Mouse (Mus musculus) myocyte (in vitro differentiated cells): ENCODE data around the gene Mon1a. TPM values are rescaled to one million over a fixed set of nuclear protein-coding genes. Genes with fewer than 3 reads are reported as not detected.
A peak's percentile ranks its signal among the peaks of the same experiment; 100 is the strongest.

Experiments
- H3K27me3 ChIP-seq: one replicate; pipeline ENCODE4 v1.6.1; 2011; ENCODE audit not compliant: control insufficient read depth, insufficient read depth, insufficient read length
- H3K36me3 ChIP-seq: one replicate; pipeline ENCODE4 v1.6.1; 2011; ENCODE audit not compliant: control insufficient read depth, insufficient read depth
- H3K4me2 ChIP-seq: one replicate; pipeline ENCODE4 v1.6.1; 2011; ENCODE audit warnings: low read depth, control low read depth
- H3K4me3 ChIP-seq: one replicate; pipeline ENCODE4 v1.5.1; 2011; ENCODE audit warnings: mild to moderate bottlenecking, control low read depth, moderate library complexity
- H3K79me2 ChIP-seq: one replicate; pipeline ENCODE4 v1.6.1; 2011; ENCODE audit not compliant: control insufficient read depth, insufficient read depth
- H3ac ChIP-seq: one replicate; pipeline ENCODE4 v1.6.1; 2011; ENCODE audit not compliant: control insufficient read depth, insufficient read length
- CEBPB ChIP-seq: IDR thresholded peaks from 2 replicates; pipeline ENCODE4 v1.6.1; 2011; ENCODE audit warnings: mild to moderate bottlenecking, moderate library complexity; ENCODE audit not compliant: poor library complexity, insufficient read depth, severe bottlenecking
- E2F4 ChIP-seq: IDR thresholded peaks from one replicate; pipeline ENCODE4 v1.6.1; 2011; ENCODE audit warnings: mild to moderate bottlenecking, control low read depth, moderate library complexity; ENCODE audit not compliant: insufficient read depth
- MAX ChIP-seq: IDR thresholded peaks from one replicate; pipeline ENCODE4 v1.6.1; 2011; ENCODE audit warnings: low read depth, mild to moderate bottlenecking, control low read depth
- MYOD1 ChIP-seq, 3 experiments: IDR thresholded peaks; one replicate each; pipeline ENCODE4 v1.6.1; 2011; ENCODE audit warnings: control low read depth in 2 of 3, low read depth in 2 of 3, mild to moderate bottlenecking in 2 of 3, moderate library complexity in 1 of 3; ENCODE audit not compliant: insufficient read length in 2 of 3, control insufficient read depth in 1 of 3
- MYOG ChIP-seq, 3 experiments: IDR thresholded peaks; one replicate each; pipeline ENCODE4 v1.6.1; 2011; ENCODE audit warnings: control low read depth in 2 of 3, low read depth in 2 of 3, mild to moderate bottlenecking in 2 of 3; ENCODE audit not compliant: insufficient read length in 2 of 3, control insufficient read depth in 1 of 3, insufficient read depth in 1 of 3
- POLR2A ChIP-seq: IDR thresholded peaks from one replicate; pipeline ENCODE4 v1.6.1; 2011; ENCODE audit warnings: low read depth, mild to moderate bottlenecking, control low read depth, moderate library complexity; ENCODE audit not compliant: insufficient read length
- POLR2AphosphoS2 ChIP-seq: IDR thresholded peaks from one replicate; pipeline ENCODE4 v1.6.1; 2011; ENCODE audit warnings: low read depth, control low read depth; ENCODE audit not compliant: insufficient read length
- REST ChIP-seq: IDR thresholded peaks from one replicate; pipeline ENCODE4 v1.6.1; 2011; ENCODE audit warnings: mild to moderate bottlenecking, control low read depth, moderate library complexity; ENCODE audit not compliant: insufficient read depth, insufficient read length
- SRF ChIP-seq: IDR thresholded peaks from one replicate; pipeline ENCODE4 v1.6.1; 2011; ENCODE audit warnings: low read depth; ENCODE audit not compliant: control insufficient read depth, insufficient read length
- TCF12 ChIP-seq: IDR thresholded peaks from one replicate; pipeline ENCODE4 v1.6.1; 2011; ENCODE audit warnings: mild to moderate bottlenecking, control low read depth; ENCODE audit not compliant: poor library complexity, insufficient read depth, severe bottlenecking
- TCF3 ChIP-seq: IDR thresholded peaks from one replicate; pipeline ENCODE4 v1.6.1; 2011; ENCODE audit warnings: low read depth, control low read depth; ENCODE audit not compliant: insufficient read length
- USF1 ChIP-seq: IDR thresholded peaks from one replicate; pipeline ENCODE4 v1.6.1; 2011; ENCODE audit warnings: low read depth, mild to moderate bottlenecking, control low read depth, moderate library complexity
- polyA plus RNA-seq: library from polyadenylated mRNA; unstranded; fragments of >200 nt; fragmentation: generic; extraction: Trizol; gene quantifications from one replicate; pipeline ENCODE4 v1.2.1, GENCODE M21; 2012; ENCODE audit warnings: missing spikeins

The Mon1a gene
- polyA plus RNA-seq, result 8.4 TPM

DNA sequence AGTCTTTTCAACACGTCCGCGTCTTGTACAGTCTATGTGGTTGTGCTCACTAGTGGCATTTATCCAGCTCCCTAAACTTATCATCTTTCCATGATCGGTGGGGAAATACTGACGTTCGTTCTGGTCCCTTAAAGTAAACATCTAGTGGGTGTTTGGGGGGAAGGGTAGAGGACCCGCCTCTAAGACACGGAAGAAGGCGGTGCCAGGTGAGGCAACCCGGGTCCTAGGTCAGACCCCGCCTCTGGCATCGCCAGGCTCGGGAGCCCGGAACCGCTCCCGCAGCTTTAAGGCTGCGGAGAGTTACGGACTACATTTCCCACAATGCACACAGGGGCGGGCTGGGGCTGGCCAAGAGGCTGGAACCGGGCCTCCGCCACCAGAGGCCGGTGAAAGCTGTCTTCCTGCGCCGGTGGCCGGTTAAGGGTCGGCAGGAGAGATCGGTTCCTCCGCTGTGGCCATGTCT is at the start of gene Mon1a:
Gene Mon1a (plus strand): TSS at position 348 of the 463 bp plus-strand sequence.
- TF ChIP-seq POLR2AphosphoS2 (peak; percentile 65), POLR2A (peak; percentile 74), MYOG (IDR thresholded peaks at IDR 0.05; ENCODE audit: control insufficient read depth in 1 of 3, insufficient read depth in 1 of 3, insufficient read length in 2 of 3, low read depth in 2 of 3) (no peak), TCF3 (no peak), E2F4 (no peak), USF1 (no peak), TCF12 (no peak), REST (no peak), MAX (no peak), CEBPB (no peak)
- peak within 1 kb of the TSS; percentile 77 for H3ac ChIP-seq

DNA sequence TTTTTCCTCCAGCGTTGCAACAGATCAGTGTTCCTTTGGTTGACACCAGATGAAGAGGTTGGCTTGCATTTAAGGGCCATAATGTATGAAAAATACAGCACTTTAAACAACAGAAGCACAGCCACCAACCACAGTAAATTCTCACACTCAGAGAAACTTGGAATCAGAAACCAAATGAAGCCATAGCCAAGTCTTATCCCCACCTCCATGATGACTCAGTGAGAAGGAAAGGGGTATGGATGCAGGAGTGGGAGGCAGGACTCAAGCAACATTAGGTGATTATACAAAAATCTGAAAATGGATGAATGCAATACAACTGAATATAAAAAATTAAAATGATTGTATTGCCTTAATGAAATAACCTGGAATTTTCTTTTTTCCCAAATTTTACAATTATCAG is 49.1 kb upstream of the Mon1a start:
- Histone ChIP-seq H3K36me3 (peaks cover 25% of the 10 kb centered on the region), H3ac (no peak overlapping the region)
- no peak for TF ChIP-seq MYOD1 (IDR thresholded peaks at IDR 0.05; ENCODE audit: control insufficient read depth in 1 of 3, insufficient read length in 2 of 3, low read depth in 2 of 3)
- no peak for TF ChIP-seq E2F4
- TF ChIP-seq MYOG (IDR thresholded peaks at IDR 0.05; ENCODE audit: control insufficient read depth in 1 of 3, insufficient read depth in 1 of 3, insufficient read length in 2 of 3, low read depth in 2 of 3), result no peak
- no peak for TF ChIP-seq TCF12
- no peak for TF ChIP-seq USF1
- TF ChIP-seq MAX, result no peak
- no peak for TF ChIP-seq POLR2A
- TF ChIP-seq POLR2AphosphoS2, result no peak
- TF ChIP-seq TCF3, result no peak
- TF ChIP-seq SRF, result no peak

More for the DNA sequence above, at the start of gene Mon1a:
- peaks cover 10% of the 10 kb centered on the region for H3K27me3 ChIP-seq
- peak within 1 kb of the TSS; percentile 91 for H3K4me2 ChIP-seq
- peak within 1 kb of the TSS; percentile 85 for H3K4me3 ChIP-seq
- no peaks in the 10 kb centered on the region for H3K79me2 ChIP-seq
- H3K36me3 ChIP-seq, result no peaks in the 10 kb centered on the region

DNA sequence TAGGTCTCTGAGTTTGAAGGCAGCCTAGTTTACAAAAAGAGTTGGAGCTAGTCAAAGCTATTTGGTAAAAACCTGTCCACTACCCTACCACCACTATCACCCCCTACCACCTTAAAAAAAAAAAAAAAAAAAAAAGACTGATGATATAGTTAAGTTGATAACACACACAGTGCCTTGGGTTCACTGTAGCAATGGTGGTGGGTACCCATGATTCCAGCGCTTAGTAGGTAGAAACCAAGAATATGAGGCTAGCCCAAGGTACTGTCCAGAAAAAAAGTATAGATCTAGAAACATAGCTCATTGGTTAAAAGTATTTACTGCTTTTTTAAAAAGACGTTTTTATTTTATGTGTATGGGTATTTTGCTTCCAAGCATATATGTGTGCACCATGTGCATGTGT is 45.2 kb upstream of the Mon1a start:
- TF ChIP-seq POLR2AphosphoS2 (no peak), SRF (no peak), MYOD1 (IDR thresholded peaks at IDR 0.05; ENCODE audit: control insufficient read depth in 1 of 3, insufficient read length in 2 of 3, low read depth in 2 of 3) (no peak), REST (no peak), E2F4 (no peak), POLR2A (no peak), CEBPB (no peak), MAX (no peak), TCF12 (no peak)
- H3K4me2 ChIP-seq, result no peak overlapping the region
- no peaks in the 10 kb centered on the region for H3K79me2 ChIP-seq
- peaks cover 38% of the 10 kb centered on the region for H3K36me3 ChIP-seq
- no peak overlapping the region for H3K4me3 ChIP-seq
- H3ac ChIP-seq, result no peak overlapping the region
- H3K27me3 ChIP-seq, result no peaks in the 10 kb centered on the region

More for the DNA sequence above, 49.1 kb upstream of the Mon1a start:
- no peak overlapping the region for H3K4me2 ChIP-seq
- H3K79me2 ChIP-seq, result no peaks in the 10 kb centered on the region
- H3K4me3 ChIP-seq, result no peak overlapping the region
- no peaks in the 10 kb centered on the region for H3K27me3 ChIP-seq

GRCm38 (mm10) chr9:107848922-107849321 is 39.0 kb upstream of the Mon1a start:
- TF ChIP-seq CEBPB, result no peak

GRCm38 (mm10) chr9:107858343-107858742 is 29.6 kb upstream of the Mon1a start:
- TF ChIP-seq MAX (no peak), CEBPB (no peak), REST (no peak), POLR2AphosphoS2 (no peak), POLR2A (no peak), MYOD1 (IDR thresholded peaks at IDR 0.05; ENCODE audit: control insufficient read depth in 1 of 3, insufficient read length in 2 of 3, low read depth in 2 of 3) (no peak), MYOG (IDR thresholded peaks at IDR 0.05; ENCODE audit: control insufficient read depth in 1 of 3, insufficient read depth in 1 of 3, insufficient read length in 2 of 3, low read depth in 2 of 3) (no peak), E2F4 (no peak), SRF (no peak), USF1 (no peak), TCF3 (no peak), TCF12 (no peak)
- Histone ChIP-seq H3K27me3 (no peaks in the 10 kb centered on the region), H3K4me2 (no peak overlapping the region), H3K79me2 (peaks cover 84% of the 10 kb centered on the region), H3ac (no peak overlapping the region), H3K36me3 (peaks cover 6% of the 10 kb centered on the region), H3K4me3 (no peak overlapping the region)

More at GRCm38 (mm10) chr9:107848922-107849321, 39.0 kb upstream of the Mon1a start:
- no peak overlapping the region for H3ac ChIP-seq
- H3K36me3 ChIP-seq, result peaks cover 29% of the 10 kb centered on the region
- H3K4me3 ChIP-seq, result no peak overlapping the region
- no peak overlapping the region for H3K4me2 ChIP-seq
- H3K27me3 ChIP-seq, result no peaks in the 10 kb centered on the region
- H3K79me2 ChIP-seq, result peaks cover 2% of the 10 kb centered on the region
